Comparison of ENCODE assay signal across 33 mouse cellular contexts in the genomic region with DNA sequence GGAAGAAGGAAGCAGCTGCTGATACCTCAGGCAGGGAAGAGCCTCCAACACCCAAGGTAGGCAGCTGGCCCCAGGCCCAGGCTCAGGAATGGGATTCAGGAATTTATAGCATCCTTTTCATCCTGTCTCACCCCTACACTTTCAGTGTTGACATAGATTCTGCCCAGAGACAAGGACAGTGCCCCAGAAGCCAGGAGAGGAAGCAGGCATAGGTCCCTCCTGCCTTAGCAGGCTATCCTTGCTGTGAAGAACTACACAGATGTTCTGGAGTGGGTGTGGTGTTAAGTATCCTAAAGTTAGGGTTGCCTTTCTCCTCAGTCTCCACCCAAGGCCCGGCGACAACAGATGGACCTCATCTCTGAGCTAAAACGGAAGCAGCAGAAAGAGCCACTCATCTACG. TPM values are rescaled to one million over a fixed set of nuclear protein-coding genes. Genes with fewer than 3 reads are reported as not detected.
DNase-seq lines count a peak whose midpoint lies in the region; TF ChIP-seq lines count a peak whose summit lies in the region.
"Had no signal": no experiment of that assay in that cellular context is flagged by ENCODE, and none has a peak within 500 bp of the region (broad histone marks: within the 10 kb centered on the region; RNA-seq: fewer than 3 reads in every experiment).

No protein-coding gene starts in this region.

- peak; percentile 70 to 79 for DNase-seq in frontal cortex, adult 2 months (ENCODE audit: extremely low spot score in 1 of 2, low spot score in 1 of 2)
- DNase-seq in frontal cortex, postnatal 25 days (ENCODE audit: low spot score in 2 of 2), result no peak
- peak; percentile 56 to 78 for DNase-seq in left cerebral cortex, adult 18-20 months (ENCODE audit: low spot score in 2 of 2)
- DNase-seq in left cerebral cortex, postnatal 4 days, result no peak
- DNase-seq in right cerebral cortex, postnatal 36 days (ENCODE audit: low spot score in 2 of 2), result peak; percentile 34 to 79
- no peak for DNase-seq in MN1 (ENCODE audit: low spot score)
- DNase-seq: adrenal gland, postnatal 25 days; cerebellum, adult 8-10 months; heart, postnatal 10 days; kidney, adult 11 months; layer of hippocampus, postnatal 36 days; liver; lung, adult 2 months; lung, postnatal 10 days; thymus, postnatal 4 days had no signal

- intact Hi-C loops in left cerebral cortex, postnatal 4 days (cut with DNase I), result no loop called here

- 0 out of 2 replicates have a peak overlapping the region, but pooled peaks have one; percentile 0 for H3K4me3 ChIP-seq in cortical plate, adult 2 months (ENCODE audit: insufficient read depth, low read length)
- H3K4me3 ChIP-seq: forebrain, embryonic 13.5 days; heart, embryonic 13.5 days; hindbrain, embryonic 10.5 days; hindbrain, embryonic 15.5 days; midbrain, embryonic 13.5 days; neural tube, embryonic 13.5 days had no signal

- TF ChIP-seq POLR2A in cortical plate, adult 2 months (IDR thresholded peaks at IDR 0.05; ENCODE audit: extremely low read depth, insufficient read depth, low read length), result no peak

- H3K4me1 ChIP-seq in cortical plate, adult 2 months (ENCODE audit: control insufficient read depth, insufficient read depth, low read length), result peaks cover 5% of the 10 kb centered on the region

- TF ChIP-seq CTCF in cortical plate, adult 2 months (IDR thresholded peaks at IDR 0.05; ENCODE audit: extremely low read depth, insufficient read depth, low read length), result no peak

- H3K27ac ChIP-seq in cortical plate, adult 2 months (ENCODE audit: insufficient read depth, low read length), result peak overlapping the region; percentile 13
- H3K27ac ChIP-seq: forebrain, embryonic 13.5 days; heart, embryonic 13.5 days; hindbrain, embryonic 10.5 days; hindbrain, embryonic 15.5 days; liver, embryonic 14.5 days; macrophage; midbrain, embryonic 13.5 days; neural tube, embryonic 13.5 days had no signal

RNA-seq across cellular contexts. Expression of a gene that starts 11.0 kb away (rescaled TPM):
- polyA plus RNA-seq in frontal cortex, adult 2 months (2012; rRNA removed), result 5.3 and 6.0 TPM in 2 replicates
- total RNA-seq in left cerebral cortex, adult 18-20 months (2021), result 1 to 10 TPM; 1.8 to 2.0 TPM
- total RNA-seq in left cerebral cortex, postnatal 4 days (2021), result 1 to 10 TPM; 1.5 to 2.0 TPM
- polyA plus RNA-seq in cortical plate, adult 2 months (2012; rRNA removed), result 4.2 and 6.4 TPM in 2 replicates
- total RNA-seq: adrenal gland, postnatal 25 days; gastrocnemius, postnatal 4 days; heart, adult 8-10 months; heart, postnatal 10 days; megakaryocyte-erythroid progenitor cell, adult 5-6 weeks had no signal
- polyA plus RNA-seq: heart, embryonic 13.5 days; inflammation-experienced regulatory T-cells, adult 6 months; liver, embryonic 14.5 days; macrophage had no signal

RNA-seq across cellular contexts. Expression of a gene that starts 20.9 kb away (rescaled TPM):
- 1.4 and 1.5 TPM in 2 replicates for polyA plus RNA-seq in frontal cortex, adult 2 months (2012; rRNA removed)
- total RNA-seq in left cerebral cortex, adult 18-20 months (2021), result 1 to 10 TPM; 1.5 to 1.8 TPM
- 1 to 10 TPM; 1.4 to 2.0 TPM for total RNA-seq in left cerebral cortex, postnatal 4 days (2021)
- 2.5 and 2.9 TPM in 2 replicates for polyA plus RNA-seq in cortical plate, adult 2 months (2012; rRNA removed)
- total RNA-seq: adrenal gland, adult 18-20 months; adrenal gland, postnatal 25 days; gastrocnemius, postnatal 4 days; heart, adult 8-10 months; heart, postnatal 10 days; megakaryocyte-erythroid progenitor cell, adult 5-6 weeks had no signal
- polyA plus RNA-seq: embryonic facial prominence, embryonic 11.5 days; forebrain, embryonic 13.5 days; heart, embryonic 13.5 days; hindbrain, embryonic 10.5 days; inflammation-experienced regulatory T-cells, adult 6 months; kidney, embryonic 14.5 days; limb, embryonic 11.5 days; liver, embryonic 14.5 days; lung, adult 2 months; macrophage; thymus, postnatal 0 days had no signal

RNA-seq across cellular contexts. Expression of a gene that starts 26.4 kb away (rescaled TPM):
- polyA plus RNA-seq in frontal cortex, adult 2 months (2012; rRNA removed), result 76.2 and 85.2 TPM in 2 replicates
- 100 to 1,000 TPM; 169 to 206 TPM for total RNA-seq in left cerebral cortex, adult 18-20 months (2021)
- 10 to 100 TPM; 34.8 to 39.1 TPM for total RNA-seq in left cerebral cortex, postnatal 4 days (2021)
- polyA plus RNA-seq in cortical plate, adult 2 months (2012; rRNA removed), result 125 and 133 TPM in 2 replicates

Comparison
In these comparisons a context has a peak if more than half of its experiments do, and no peak if none do; other contexts are left out.
1. DNase-seq: peak in frontal cortex, adult 2 months (2 of 2), left cerebral cortex, adult 18-20 months (2 of 2) and right cerebral cortex, postnatal 36 days (2 of 2); none in frontal cortex, postnatal 25 days (0 of 2), left cerebral cortex, postnatal 4 days (single experiment) and MN1 (single experiment).
2. RNA of a gene that starts 26.4 kb away (total RNA-seq): 169 to 206 TPM in left cerebral cortex, adult 18-20 months; 34.8 to 39.1 TPM in left cerebral cortex, postnatal 4 days; every median in the first group is over 4 times any median in the second.